Mouse (Mus musculus): ENCODE measurements around the gene Vps8.

Vps8 gene

GRCm38 (mm10) chr16:21398345-21399051 is 24.4 kb upstream of the Vps8 start:
- in situ Hi-C loops (cut with MboI; ENCODE audit: unreplicated experiment in 2 of 2), result loop anchor here (10.0 to 25.0 kb wide), 3 partner anchors 684 to 911 kb away; partner anchors contain the start of genes Clcn2 (in 2 of the 2), Polr2h (in 2 of the 2) and Eif2b5 (in 1 of the 2)

GRCm38 (mm10) chr16:21399942-21400341 is 23.0 kb upstream of the Vps8 start:
- in situ Hi-C loops (cut with MboI; ENCODE audit: unreplicated experiment in 2 of 2), result loop anchor here (10.0 to 25.0 kb wide), 3 partner anchors 685 to 913 kb away; partner anchors contain the start of genes Clcn2 (in 2 of the 2), Polr2h (in 2 of the 2) and Eif2b5 (in 1 of the 2)

GRCm38 (mm10) chr16:21402068-21402467 is 20.9 kb upstream of the Vps8 start:
- in situ Hi-C loops (cut with MboI; ENCODE audit: unreplicated experiment in 2 of 2), result no loop called here

GRCm38 (mm10) chr16:21403402-21403801 is 19.5 kb upstream of the Vps8 start:
- in situ Hi-C loops (cut with MboI; ENCODE audit: unreplicated experiment in 2 of 2), result no loop called here

GRCm38 (mm10) chr16:21404631-21405030 is 18.3 kb upstream of the Vps8 start:
- in situ Hi-C loops (cut with MboI; ENCODE audit: unreplicated experiment in 2 of 2), result no loop called here

GRCm38 (mm10) chr16:21405224-21405969 is 17.5 kb upstream of the Vps8 start:
- in situ Hi-C loops (cut with MboI; ENCODE audit: unreplicated experiment in 2 of 2), result no loop called here

- in situ Hi-C loops (cut with MboI; ENCODE audit: unreplicated experiment in 2 of 2), result no loop called here
Observed at GRCm38 (mm10) chr16:21406136-21406535, 16.8 kb upstream of the Vps8 start.

- in situ Hi-C loops (cut with MboI; ENCODE audit: unreplicated experiment in 2 of 2), result no loop called here
Observed at GRCm38 (mm10) chr16:21411779-21412178, 11.1 kb upstream of the Vps8 start.

- in situ Hi-C loops (cut with MboI; ENCODE audit: unreplicated experiment in 2 of 2), result no loop called here
Observed at GRCm38 (mm10) chr16:21412593-21413047, 10.3 kb upstream of the Vps8 start.

- in situ Hi-C loops (cut with MboI; ENCODE audit: unreplicated experiment in 2 of 2), result no loop called here
Observed at GRCm38 (mm10) chr16:21413819-21414218, 9.1 kb upstream of the Vps8 start.

GRCm38 (mm10) chr16:21415128-21415527 is 7.8 kb upstream of the Vps8 start:
- in situ Hi-C loops (cut with MboI; ENCODE audit: unreplicated experiment in 2 of 2), result no loop called here

GRCm38 (mm10) chr16:21418012-21418411 is 4.9 kb upstream of the Vps8 start:
- in situ Hi-C loops (cut with MboI; ENCODE audit: unreplicated experiment in 2 of 2), result no loop called here

- in situ Hi-C loops (cut with MboI; ENCODE audit: unreplicated experiment in 2 of 2), result no loop called here
Observed at GRCm38 (mm10) chr16:21423546-21423910, 610 bp downstream of the Vps8 start.

GRCm38 (mm10) chr16:21428131-21428530 is 5.2 kb downstream of the Vps8 start:
- in situ Hi-C loops (cut with MboI; ENCODE audit: unreplicated experiment in 2 of 2), result no loop called here

- in situ Hi-C loops (cut with MboI; ENCODE audit: unreplicated experiment in 2 of 2), result no loop called here
Observed at GRCm38 (mm10) chr16:21430377-21431060, 7.6 kb downstream of the Vps8 start.

- in situ Hi-C loops (cut with MboI; ENCODE audit: unreplicated experiment in 2 of 2), result no loop called here
Observed at GRCm38 (mm10) chr16:21431614-21432013, 8.7 kb downstream of the Vps8 start.

- in situ Hi-C loops (cut with MboI; ENCODE audit: unreplicated experiment in 2 of 2), result no loop called here
Observed at GRCm38 (mm10) chr16:21433543-21433942, 10.6 kb downstream of the Vps8 start.

GRCm38 (mm10) chr16:21441012-21441411 is 18.1 kb downstream of the Vps8 start:
- in situ Hi-C loops (cut with MboI; ENCODE audit: unreplicated experiment in 2 of 2), result no loop called here

GRCm38 (mm10) chr16:21445026-21445625 is 22.2 kb downstream of the Vps8 start:
- in situ Hi-C loops (cut with MboI; ENCODE audit: unreplicated experiment in 2 of 2), result no loop called here

GRCm38 (mm10) chr16:21447447-21447846 is 24.5 kb downstream of the Vps8 start:
- in situ Hi-C loops (cut with MboI; ENCODE audit: unreplicated experiment in 2 of 2), result no loop called here

- in situ Hi-C loops (cut with MboI; ENCODE audit: unreplicated experiment in 2 of 2), result no loop called here
Observed at GRCm38 (mm10) chr16:21448464-21448863, 25.5 kb downstream of the Vps8 start.

All from v-Abl transformed pro-B cells (cell line).